Mouse (Mus musculus) cerebellum, adult 2 months (tissue): Measurements from ENCODE around the gene Rps15. TPM values are rescaled to one million over a fixed set of nuclear protein-coding genes. Genes with fewer than 3 reads are reported as not detected.
A peak's percentile ranks its signal among the peaks of the same experiment; 100 is the strongest.

Experiments
- DNase-seq, 2 experiments: peaks; one replicate each; pipeline ENCODE4 v3.0.0; 2021
- H3K27ac ChIP-seq: fragments of 200-500 bp; 2 replicates; pipeline ENCODE4 v1.5.1; 2012; ENCODE audit warnings: low read length, control low read depth, inconsistent platforms; ENCODE audit not compliant: insufficient read depth
- H3K27me3 ChIP-seq: fragments of 200-500 bp; 2 replicates; pipeline ENCODE4 v1.6.1; 2012; ENCODE audit warnings: inconsistent platforms, mild to moderate bottlenecking, low read length, moderate library complexity; ENCODE audit not compliant: control insufficient read depth, insufficient read depth
- H3K4me1 ChIP-seq: fragments of 200-500 bp; 2 replicates; pipeline ENCODE4 v1.6.1; 2011; ENCODE audit warnings: low read length; ENCODE audit not compliant: control insufficient read depth, insufficient read depth
- H3K4me3 ChIP-seq: fragments of 200-500 bp; replicated peaks from 2 replicates; pipeline ENCODE3; 2011; ENCODE audit warnings: mild to moderate bottlenecking, low read depth, low read length, control low read depth; ENCODE audit not compliant: insufficient read depth
- CTCF ChIP-seq: fragments of 200-500 bp; IDR thresholded peaks from 2 replicates; pipeline ENCODE4 v1.5.1; 2011; ENCODE audit warnings: low read depth, mild to moderate bottlenecking, control low read depth, low read length, moderate library complexity, borderline replicate concordance; ENCODE audit not compliant: insufficient read depth
- POLR2A ChIP-seq: fragments of 200-500 bp; IDR thresholded peaks from 2 replicates; pipeline ENCODE4 v1.6.1; 2011; ENCODE audit warnings: low read length, control low read depth, borderline replicate concordance; ENCODE audit not compliant: insufficient read depth
- WGBS: fragments of 180-500 bp; shearing (Covaris S2); methylation state at CpG from one replicate; pipeline ENCODE4 v1.1.7; 2018; 5-methylcytosine and 5-hydroxymethylcytosine counted together
- polyA plus RNA-seq: library from polyadenylated mRNA; depleted of rRNA; stranded (reverse); fragments of >200 nt; gene quantifications from 2 replicates; pipeline ENCODE4 v1.2.3, GENCODE M21; 2012

Rps15 gene
- polyA plus RNA-seq, 1 experiment: 1,454 TPM

- DNase-seq: no peak
- Histone ChIP-seq H3K27ac (no peak overlapping the region), H3K4me3 (no peak overlapping the region), H3K4me1 (peaks cover 14% of the 10 kb centered on the region), H3K27me3 (no peaks in the 10 kb centered on the region)
- 88% methylated on average over 10 of the region's 10 CpGs for WGBS
- no peak for TF ChIP-seq POLR2A
- no peak for TF ChIP-seq CTCF
Measured at GRCm38 (mm10) chr10:80262776-80263365, 29.4 kb upstream of the Rps15 start.

DNA sequence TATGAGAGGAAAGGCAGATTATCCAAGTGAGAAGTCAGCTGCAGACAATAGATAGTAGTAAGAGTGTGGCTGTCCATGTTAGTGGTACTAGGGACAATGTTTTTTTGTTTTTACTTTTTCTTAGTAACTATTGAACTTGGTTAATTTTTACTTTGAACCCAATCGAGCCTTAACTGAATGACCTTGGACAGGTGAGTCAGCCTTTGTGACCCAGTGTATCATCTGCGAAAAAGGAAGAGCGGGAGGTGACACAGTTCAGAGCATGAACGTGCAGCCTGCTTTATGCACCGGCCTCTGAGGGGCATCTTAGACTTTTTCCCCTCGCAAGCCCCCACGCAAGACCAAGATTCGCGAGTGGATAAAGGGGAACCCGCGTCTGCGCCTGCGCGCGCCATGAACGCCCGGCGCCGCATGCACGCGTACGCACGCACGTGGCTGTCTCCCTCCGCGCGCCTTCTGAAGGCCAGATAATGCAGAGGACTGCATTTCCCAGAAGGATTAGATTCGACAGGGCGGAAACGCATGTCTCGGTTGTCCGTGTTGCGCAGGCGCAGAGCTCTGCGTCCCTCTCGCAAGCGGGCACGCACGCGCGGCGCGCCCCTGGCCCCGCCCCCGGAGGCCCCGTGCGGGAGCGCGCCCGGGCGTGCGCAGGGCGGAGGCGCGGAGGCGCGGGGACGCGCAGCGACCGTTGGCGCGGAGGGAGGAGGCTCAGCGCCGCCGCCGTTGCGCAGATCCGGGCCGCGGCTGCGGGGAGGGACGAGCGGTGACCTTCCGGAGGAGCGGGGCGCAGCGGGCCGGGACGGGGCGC lies 27.7 kb upstream of the Rps15 start:
- Histone ChIP-seq H3K4me3 (peak overlapping the region; percentile 82), H3K27ac (peak overlapping the region; percentile 86), H3K4me1 (peaks cover 16% of the 10 kb centered on the region), H3K27me3 (no peaks in the 10 kb centered on the region)
- DNase-seq: peak; percentile 99 to 100
- TF ChIP-seq CTCF (no peak), POLR2A (peak; percentile 75)
- WGBS: 2% methylated on average over 81 of the region's 81 CpGs

- DNase-seq: no peak
- TF ChIP-seq CTCF: no peak
- TF ChIP-seq POLR2A: no peak
- H3K4me3 ChIP-seq: peak overlapping the region; percentile 82
- under 1% methylated on average over 18 of the region's 18 CpGs for WGBS
- peak overlapping the region; percentile 80 for H3K27ac ChIP-seq
- H3K27me3 ChIP-seq: no peaks in the 10 kb centered on the region
- peaks cover 18% of the 10 kb centered on the region for H3K4me1 ChIP-seq
Measured at GRCm38 (mm10) chr10:80265149-80265486, 27.1 kb upstream of the Rps15 start.

GRCm38 (mm10) chr10:80270099-80270498 lies 22.2 kb upstream of the Rps15 start:
- peak overlapping the region; percentile 26 for H3K4me3 ChIP-seq
- 0 out of 2 replicates have a peak overlapping the region, but pooled peaks have one; percentile 64 for H3K27ac ChIP-seq
- no peak for DNase-seq
- peaks cover 48% of the 10 kb centered on the region for H3K4me1 ChIP-seq
- no peak for TF ChIP-seq POLR2A
- TF ChIP-seq CTCF: no peak
- no peaks in the 10 kb centered on the region for H3K27me3 ChIP-seq
- 81% methylated on average over 2 of the region's 2 CpGs for WGBS

GRCm38 (mm10) chr10:80270734-80271181 lies 21.5 kb upstream of the Rps15 start:
- no peak overlapping the region for H3K4me3 ChIP-seq
- 5% methylated on average over 6 of the region's 6 CpGs for WGBS
- DNase-seq: peak in 1 of 2 experiments; percentile 63
- H3K4me1 ChIP-seq: peaks cover 48% of the 10 kb centered on the region
- TF ChIP-seq POLR2A (no peak), CTCF (no peak)
- no peaks in the 10 kb centered on the region for H3K27me3 ChIP-seq
- H3K27ac ChIP-seq: peak overlapping the region; percentile 64

DNA sequence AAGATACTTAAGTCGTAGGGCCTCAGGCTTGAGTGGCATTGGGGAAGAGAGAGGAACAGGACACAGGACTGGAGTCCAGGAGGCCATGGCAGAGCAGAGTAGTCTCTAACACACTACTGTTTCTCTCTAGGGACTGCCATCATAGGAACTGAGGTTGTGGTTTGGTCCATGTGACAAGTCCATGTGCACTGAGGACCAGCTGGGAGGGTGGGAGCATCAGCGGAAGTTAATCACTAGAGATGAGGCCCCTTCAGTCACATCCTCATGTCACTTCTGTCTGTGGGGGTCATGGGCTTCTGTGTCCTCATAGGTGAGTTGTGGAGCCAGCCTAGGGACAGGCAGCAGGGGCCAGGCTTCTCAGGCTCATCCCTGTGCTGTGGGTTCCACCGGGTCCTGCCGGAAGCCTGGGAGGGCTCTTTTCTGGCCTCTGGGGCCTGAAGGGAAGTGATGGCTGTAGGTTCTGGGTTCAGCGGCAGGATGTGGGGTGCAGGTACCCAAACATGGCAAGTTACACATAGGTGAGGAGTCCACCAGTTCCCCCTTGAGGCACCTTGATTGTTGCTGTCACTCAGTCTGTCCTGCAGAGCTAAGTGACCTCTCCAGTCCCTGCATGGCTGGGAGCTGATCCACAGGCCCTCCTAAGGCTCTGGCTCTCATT lies 20.9 kb upstream of the Rps15 start:
- Histone ChIP-seq H3K27me3 (no peaks in the 10 kb centered on the region), H3K4me1 (peaks cover 48% of the 10 kb centered on the region), H3K4me3 (peak overlapping the region; percentile 2), H3K27ac (peak overlapping the region; percentile 64)
- TF ChIP-seq CTCF: no peak
- no peak for TF ChIP-seq POLR2A
- DNase-seq: no peak
- WGBS: 31% methylated on average over 5 of the region's 5 CpGs

- DNase-seq: no peak
- Histone ChIP-seq H3K27me3 (no peaks in the 10 kb centered on the region), H3K27ac (peak overlapping the region; percentile 64), H3K4me3 (peak overlapping the region; percentile 2), H3K4me1 (peaks cover 48% of the 10 kb centered on the region)
- TF ChIP-seq POLR2A: no peak
- 36% methylated on average over 8 of the region's 8 CpGs for WGBS
Measured at GRCm38 (mm10) chr10:80271870-80272585, 20.2 kb upstream of the Rps15 start.
